Mouse (Mus musculus) activated CD4-positive, CD25-positive, alpha-beta regulatory T cell, adult 9 weeks (primary cell): ENCODE measurements around the gene Abce1. TPM values are rescaled to one million over a fixed set of nuclear protein-coding genes. Genes with fewer than 3 reads are reported as not detected.

Experiments used
- polyA plus RNA-seq: library from polyadenylated mRNA; unstranded; fragments of 100-300 nt; shearing (Covaris generic); gene quantifications from one replicate; pipeline ENCODE4 v1.2.1, GENCODE M21; 2017

Abce1 gene
- 108 TPM for polyA plus RNA-seq

GRCm38 (mm10) chr8:79711064-79711961, at the start of gene Abce1, which contains the start of gene Anapc10:
TSS of gene Abce1 (minus strand) at chr8:79711740.
TSS of gene Anapc10 (plus strand) at chr8:79711820.

GRCm38 (mm10) chr8:79639586-79640451, 71.7 kb downstream of the Abce1 start, which contains the start of gene Otud4:
TSS of gene Otud4 (plus strand) at chr8:79639618.

Other genes with a start within 250 kb of the Abce1 start
- gene Otud4, start 72.1 kb downstream of the Abce1 start, polyA plus RNA-seq = 10.2 TPM
- gene Anapc10, start 80 bp upstream of the Abce1 start, polyA plus RNA-seq = 34.0 TPM